Mouse (Mus musculus) frontal cortex, adult (tissue): ENCODE results near the gene Tgds.
"Not testable (repeated sequence)": the region's sequence is repeated elsewhere in the genome, so short reads cannot be mapped to it uniquely, and the experiment has no call there.

Experiments
- ATAC-seq: cut with Nextera tagmentation; 2 replicates; pipeline ENCODE4 v1.9.2; 2017; ENCODE audit warnings: mild to moderate bottlenecking, moderate library complexity, mixed read lengths; ENCODE audit not compliant: low TSS enrichment

Tgds gene

DNA sequence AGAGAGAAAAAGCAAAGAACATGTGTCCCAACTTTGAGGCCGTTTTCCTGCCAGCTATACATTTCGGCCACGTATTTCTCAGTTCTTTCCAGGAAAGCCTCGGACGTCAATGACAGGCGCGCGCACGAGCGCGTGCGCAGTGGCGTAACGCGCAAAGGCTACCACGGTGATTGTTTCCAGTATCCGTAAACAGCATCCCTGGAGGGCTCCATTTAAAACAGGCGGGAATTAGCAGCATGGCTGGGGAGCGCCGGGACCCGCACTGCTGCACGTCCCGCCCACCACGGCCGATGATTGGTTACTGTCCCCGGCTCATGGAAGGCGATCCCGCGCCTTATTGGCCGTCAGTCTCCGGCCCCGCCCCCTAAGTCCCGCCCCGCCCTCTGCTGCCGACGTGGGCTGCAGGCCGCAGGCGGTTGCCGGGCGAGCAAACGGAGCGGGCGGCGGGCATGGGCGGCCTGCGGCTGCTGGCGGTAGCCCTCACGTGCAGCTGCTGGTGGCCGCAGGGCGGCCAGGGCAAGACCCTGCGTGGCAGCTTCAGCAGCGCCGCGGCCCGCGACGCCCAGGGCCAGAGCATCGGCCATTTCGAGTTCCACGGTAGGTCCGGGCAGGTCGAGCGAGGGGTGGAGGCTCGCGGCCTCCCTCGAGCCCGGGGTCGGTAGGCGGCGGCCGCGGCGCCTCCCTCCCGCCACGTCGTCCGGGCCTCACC is 4.3 kb upstream of the Tgds start, which contains the start of gene Gpr180:
Gene Gpr180, plus strand, starts transcription at position 415 of the 709 bp plus-strand sequence.
- ATAC-seq = peak; percentile 89

DNA sequence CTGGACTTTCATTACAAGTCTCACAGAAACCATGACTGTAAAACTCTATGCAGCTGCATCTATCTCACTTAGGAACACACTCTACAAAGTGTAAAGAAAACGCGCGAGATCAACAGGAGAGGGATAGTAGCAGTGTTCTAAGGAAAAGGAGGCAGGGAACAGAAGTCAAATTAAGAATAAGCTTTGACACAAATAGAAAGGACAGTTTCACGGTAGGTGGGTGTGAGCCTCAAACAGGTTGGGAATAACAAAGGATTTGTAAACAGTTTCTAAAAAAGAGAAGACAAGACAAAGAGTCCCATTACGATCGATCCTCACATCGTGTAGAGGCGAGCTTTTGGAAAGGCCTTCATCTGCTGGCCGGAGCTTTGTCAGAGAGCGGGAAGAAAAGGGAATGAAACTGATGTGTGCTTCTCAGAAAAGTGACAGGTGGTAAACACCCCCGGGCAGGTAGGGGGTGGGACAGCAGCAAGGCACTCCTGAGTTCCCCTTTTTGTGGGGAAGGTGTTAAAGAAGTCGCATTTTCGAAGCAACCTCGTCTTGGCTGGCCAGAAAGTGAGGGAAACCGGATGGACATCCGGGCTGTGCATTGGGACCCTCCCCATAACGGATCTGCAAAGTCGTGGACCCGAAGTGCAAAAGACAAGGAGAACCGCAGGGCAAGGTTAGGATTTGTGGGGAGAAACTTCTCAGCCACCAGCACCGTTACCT is 469 bp downstream of the Tgds start:
- ATAC-seq = no peak

DNA sequence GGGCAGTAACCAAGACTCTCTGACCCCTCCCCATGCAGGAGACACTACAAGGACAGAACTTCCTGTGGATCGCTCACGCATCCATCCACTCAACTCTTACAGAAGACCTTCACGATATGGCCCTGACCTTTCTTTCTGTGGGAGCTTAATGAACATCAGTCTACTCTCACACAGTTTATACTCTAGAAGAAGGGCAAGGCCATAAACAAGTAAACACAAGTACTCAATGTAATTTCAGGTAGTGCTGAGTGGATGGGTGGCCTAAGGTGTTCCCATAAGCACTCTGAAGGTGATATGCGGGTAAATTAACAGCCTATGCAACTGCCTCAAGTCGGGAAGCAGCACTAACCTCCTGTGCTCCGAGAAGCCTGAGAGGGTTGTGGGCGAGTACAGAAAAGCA is 1.1 kb downstream of the Tgds start:
- no peak for ATAC-seq

DNA sequence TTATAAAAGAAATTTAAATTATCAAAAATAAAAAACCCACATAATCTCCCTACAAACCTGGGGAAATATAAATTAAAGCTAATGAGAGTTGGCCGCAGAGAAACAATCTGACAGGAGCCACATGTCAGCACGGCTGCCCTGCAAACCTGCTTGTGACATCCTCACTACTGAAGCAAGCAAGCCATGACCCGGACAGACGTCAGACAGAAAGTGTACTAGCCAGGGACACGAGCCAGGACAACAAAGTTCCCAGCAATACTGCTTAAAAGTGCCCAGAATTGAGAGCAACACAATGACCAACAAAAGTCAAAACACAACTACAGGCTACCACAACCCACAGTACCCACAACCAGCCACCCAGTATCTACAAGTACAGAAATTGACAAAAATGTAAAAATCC is 6.3 kb downstream of the Tgds start:
- ATAC-seq = no peak

DNA sequence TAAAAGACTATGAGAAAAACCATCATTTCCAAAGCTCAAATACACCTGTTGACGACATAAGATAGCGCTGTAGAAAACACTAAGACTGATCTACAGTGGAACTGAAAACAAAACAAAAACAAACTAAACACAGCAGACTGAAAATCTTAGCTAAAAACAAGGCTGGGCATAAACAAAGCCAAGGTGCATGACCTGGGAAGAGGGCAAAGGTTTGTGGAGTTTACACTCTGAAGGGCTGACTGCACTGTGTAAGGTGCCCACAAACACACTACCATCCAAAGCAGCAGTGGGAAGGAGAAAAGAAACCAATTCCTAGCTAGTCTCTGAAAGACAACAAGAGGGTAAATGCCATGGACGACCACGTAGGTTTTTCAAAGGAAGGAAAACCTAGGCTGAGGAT is 7.8 kb downstream of the Tgds start:
- no peak for ATAC-seq

DNA sequence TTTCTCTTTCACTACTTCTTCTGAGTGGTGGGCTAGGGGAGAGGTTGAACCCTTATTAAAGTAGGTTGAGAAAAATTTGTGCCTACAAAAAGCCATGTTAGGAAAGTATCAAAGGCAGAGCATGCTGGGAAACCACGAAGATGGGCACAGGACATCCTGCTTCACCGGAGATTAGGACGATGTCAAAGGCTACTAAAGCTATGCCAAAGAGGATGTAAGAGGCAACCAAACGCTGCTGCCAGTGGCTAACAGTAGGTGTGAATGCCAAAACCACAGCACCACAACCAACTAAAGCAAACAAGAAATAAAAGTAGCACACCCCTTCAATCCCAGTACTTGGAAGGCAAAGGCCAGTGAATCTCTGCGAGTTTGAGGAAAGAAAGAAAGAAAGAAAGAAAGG is 8.4 kb downstream of the Tgds start:
- ATAC-seq = no peak

DNA sequence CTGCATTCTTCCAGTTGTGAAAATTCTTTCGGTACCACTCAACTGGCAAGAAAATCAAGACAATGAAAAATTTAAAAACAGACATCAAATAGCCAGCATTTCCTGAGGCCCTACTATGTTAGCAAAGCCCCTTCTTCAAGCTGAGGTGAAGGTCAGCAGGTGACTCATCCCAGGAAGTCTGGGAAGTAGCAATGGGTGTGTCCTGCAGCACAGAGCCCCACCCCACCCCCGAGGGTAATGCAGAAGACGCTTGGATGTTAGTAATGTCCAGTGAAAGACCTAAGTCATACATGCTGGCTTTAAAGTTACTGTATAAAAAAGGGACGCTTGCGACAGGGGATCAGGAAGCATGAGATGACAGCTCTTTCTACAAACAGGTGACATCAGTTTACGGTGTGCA is 19.4 kb downstream of the Tgds start:
- no peak for ATAC-seq

DNA sequence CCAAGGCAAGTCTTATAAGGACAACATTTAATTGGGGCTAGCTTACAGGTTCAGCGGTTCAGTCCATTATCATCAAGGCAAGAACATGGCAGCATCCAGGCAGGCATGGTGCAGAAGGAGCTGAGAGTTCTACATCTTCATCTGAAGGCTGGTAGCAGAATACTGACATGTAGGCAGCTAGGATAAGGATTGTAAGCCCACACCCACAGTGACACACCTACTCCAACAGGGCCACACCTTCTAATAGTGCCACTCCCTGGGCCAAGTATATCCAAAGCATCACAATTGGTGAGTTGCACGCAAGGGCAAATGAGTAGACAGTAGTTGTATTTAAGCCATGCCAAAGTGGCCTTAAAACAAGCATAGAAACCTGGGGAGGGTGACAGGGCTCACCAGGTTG is 25.1 kb downstream of the Tgds start:
- not testable (repeated sequence) for ATAC-seq

DNA sequence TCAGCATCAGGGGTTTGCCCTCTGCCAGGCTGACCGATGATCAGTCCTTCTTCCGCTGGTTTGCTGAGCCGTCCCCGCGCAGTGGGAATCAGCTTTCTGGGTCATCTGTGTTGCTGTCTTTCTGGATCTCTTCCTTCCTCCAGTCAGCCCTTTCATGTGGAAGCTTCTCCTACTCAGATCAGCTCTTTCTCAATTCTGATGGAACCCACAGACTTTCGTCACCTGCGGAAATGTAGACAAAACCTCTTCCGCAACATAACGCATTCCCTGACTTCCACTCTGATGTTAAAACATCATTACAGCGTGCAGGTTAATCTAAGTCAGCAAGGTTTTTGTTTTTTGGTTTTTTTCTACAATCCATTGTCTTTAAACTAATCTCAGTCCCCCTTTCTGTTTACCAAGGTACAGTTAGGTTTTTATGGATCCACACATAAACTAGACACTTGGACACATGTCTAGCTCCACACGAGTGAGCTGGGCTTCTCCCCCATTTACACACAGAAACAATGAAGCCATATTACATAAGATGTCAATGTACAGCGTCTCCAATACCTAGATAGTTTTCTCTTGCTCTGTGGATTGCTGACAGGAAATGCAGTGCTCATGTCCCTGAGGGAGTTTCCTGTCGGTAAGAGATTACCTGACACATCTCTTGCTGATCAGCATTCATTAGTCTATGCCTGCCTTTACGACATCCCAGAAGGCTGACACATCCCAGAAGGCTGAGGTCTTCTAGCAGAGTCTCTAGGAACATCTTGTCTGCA is 31.1 kb downstream of the Tgds start:
- no peak for ATAC-seq

DNA sequence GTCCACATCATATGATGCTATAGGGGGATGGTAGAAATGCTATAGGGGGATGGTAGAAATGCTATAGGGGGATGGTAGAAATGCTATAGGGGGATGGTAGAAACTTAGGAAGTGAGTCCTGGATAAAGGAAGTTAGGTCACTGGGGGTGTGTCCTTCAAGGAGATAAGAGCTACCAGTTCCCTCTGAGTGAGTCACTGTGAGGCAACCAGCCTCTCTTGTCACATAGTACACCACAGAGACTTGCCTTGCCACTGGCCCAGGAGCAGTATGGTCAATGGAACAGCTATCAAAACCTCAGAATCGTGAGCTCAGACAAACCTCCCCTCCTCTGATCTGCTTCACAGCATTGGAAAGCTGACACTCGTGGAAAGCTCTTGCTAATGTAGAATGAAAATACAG is 34.3 kb downstream of the Tgds start:
- no peak for ATAC-seq

DNA sequence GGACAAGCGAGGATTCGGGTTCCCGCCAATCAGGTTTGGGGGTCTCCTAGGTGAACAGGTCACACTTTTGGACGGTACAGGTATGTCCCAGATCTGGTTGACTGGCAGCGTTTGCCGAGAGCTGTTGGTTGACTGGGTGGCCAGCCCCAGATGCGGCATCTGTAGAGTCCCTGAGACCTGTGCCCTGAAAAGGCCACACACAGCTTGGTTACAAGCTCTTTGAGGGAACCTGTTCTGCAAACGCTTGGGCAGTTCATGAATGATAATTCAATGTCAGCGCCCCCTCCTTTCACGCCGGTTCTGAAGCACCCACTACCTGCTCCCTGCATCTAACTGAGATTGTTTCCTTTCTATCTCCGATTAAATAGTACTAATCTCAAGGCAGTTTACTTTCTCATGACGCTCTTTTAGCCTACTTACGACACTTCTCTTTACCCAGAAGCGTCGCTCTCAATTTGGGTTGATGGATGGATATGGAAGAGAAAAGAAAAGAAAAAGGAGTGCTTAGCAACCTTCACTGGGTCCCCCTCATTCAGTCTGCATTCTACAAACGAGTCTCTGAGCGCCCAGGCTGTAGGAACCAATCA is 42.7 kb downstream of the Tgds start:
- peak; percentile 61 for ATAC-seq

DNA sequence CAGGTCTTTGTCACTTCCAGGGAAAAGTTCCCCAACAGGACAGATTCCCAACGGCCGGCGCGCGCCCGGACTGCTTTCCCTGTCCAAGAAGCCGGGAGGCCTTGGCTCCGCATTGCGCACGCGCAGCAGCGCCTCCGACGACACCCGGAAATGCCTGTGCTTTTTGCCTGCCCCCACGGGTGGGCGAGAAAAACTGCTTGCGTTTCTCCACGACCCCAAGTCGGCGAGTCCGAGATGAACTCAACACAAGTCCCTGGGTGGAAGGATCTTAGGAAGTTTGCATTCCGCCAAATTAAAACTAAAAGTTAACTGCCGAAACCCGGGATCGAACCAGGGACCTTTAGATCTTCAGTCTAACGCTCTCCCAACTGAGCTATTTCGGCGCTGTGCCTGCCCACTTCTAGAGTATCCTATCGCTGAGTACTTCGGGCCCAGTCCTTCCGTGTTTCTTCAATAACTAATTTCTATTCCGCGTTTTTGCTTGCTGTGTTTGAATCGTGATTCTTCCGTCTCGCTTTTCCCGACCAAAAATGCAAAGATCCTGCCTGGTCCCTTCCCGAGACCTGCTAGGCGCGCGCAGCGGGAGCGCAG is 43.2 kb downstream of the Tgds start:
- peak; percentile 79 for ATAC-seq

DNA sequence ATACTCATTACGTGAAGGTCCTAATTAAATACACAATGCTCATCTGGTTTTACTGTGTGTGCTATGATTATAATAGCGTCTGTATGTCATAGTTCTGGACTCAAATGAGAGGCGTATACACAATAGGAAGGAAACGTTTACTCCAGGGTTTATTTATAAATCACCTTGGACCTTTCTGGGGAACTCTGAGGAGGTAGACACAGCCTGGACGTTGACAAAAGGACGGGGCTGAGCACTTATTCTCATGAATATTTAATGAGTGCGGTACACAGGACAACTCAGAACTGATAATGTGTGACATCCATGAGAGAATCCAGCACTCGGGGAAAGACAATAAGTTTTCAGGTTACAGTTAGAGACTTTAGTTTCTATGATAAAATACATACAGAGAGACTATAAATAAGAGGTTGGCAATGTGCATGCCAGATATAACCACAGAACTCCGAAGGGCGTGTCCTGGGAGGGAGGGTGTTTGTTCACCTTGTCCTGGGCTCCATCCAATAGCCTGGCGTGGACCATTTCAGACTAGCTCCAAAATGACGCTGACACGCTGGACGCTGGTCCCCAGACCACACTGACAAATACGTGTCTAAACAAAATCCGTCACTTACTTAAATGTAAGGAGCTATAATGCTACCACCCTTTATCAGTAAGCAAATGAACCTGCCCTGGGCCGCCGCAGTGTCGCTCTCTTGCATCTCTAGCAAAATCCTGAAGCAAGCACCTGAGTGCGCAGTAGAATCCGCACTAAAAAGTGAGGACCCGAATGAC is 43.9 kb downstream of the Tgds start:
- ATAC-seq = peak; percentile 36

DNA sequence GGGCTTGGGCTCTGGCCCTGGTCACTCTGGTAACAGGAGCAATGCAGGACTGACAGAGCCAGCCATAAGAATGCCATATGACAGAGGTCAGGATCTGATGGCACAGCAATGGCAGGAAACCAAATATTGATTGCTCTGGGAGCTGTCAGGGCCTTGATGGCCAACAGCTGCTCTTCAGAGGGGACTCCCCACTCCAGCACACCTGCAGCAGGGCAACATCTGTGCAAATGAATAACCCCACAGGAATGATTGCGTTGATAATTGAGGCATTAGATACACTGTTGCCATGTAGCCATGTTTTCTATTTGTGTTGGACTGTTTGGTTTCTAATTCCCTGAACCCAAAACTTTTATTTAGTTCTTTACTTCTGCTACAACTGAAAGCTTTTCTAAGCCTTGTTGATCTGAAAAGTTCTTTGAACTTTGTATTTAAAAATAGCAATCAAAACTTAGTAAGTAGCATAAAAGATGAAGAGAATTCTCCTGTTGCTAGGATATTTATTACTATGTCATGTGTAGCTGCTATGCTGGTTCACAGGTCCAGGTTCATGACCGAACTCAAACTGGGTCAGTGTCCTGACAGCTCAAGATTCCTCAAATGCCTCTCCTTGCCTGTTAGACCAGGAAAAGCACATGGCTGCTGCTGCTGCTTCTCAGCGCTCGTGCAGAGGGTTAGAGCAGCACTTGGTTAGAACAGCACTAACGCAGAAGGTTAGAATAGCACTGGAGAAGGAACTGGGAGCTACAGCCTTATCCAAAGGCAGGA is 46.1 kb downstream of the Tgds start:
- ATAC-seq = no peak

DNA sequence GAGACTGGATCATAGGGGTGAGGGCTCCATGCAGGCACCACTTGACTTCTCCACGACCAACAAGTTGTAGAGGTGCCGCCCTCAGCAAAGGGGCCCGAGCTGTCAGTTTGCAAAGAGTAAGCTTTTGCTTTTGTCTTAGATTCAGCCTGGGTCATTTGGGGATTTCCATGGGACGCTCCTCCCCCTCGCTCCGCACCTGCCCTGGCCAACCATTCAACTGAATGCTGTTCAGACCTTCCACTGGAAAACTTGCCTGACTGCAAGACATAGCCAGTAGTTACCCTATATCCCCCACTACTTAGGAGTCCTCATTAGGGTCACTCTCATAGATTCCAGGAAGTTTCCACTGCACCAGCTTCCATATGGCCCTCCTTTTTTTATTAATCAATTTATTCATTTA is 48.7 kb downstream of the Tgds start:
- ATAC-seq = no peak

DNA sequence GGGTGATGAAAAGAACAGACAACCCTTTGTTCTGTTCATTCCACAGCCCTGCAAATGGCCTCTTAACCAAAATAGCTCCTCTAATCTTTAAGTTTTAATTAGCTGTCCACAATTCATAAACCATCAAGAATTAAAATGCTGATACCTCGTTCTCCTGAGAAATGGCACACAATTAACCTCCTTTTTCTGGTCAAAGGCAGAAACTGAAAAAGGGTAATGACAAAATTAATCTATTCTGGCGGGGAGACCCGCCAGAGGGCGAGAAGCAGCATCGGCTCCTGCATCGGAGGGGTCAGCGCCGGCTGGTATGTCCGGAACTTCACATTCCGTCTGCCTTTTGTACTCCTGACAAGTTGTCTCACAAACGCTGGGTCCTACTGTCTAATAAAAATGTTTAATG is 51.9 kb downstream of the Tgds start:
- ATAC-seq = no peak

DNA sequence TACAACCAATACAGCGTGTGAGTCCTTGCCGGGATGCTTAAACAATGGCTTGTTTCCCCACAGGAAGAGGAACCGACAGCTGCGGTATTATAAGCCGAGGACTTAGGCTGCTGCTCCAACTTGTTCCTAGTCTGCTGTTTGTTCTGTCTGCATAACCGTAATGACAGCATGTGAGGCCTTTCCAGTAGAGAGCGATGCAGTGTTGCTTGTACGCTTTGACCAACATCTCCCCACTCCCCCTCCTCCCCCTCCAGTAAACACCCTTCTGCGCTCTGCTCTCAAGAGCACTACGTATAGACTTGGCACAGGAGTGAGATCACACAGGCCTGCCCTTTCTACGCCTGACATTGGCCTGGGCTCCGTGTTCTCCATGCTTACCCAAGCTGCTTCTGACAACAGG is 62.5 kb downstream of the Tgds start:
- no peak for ATAC-seq

DNA sequence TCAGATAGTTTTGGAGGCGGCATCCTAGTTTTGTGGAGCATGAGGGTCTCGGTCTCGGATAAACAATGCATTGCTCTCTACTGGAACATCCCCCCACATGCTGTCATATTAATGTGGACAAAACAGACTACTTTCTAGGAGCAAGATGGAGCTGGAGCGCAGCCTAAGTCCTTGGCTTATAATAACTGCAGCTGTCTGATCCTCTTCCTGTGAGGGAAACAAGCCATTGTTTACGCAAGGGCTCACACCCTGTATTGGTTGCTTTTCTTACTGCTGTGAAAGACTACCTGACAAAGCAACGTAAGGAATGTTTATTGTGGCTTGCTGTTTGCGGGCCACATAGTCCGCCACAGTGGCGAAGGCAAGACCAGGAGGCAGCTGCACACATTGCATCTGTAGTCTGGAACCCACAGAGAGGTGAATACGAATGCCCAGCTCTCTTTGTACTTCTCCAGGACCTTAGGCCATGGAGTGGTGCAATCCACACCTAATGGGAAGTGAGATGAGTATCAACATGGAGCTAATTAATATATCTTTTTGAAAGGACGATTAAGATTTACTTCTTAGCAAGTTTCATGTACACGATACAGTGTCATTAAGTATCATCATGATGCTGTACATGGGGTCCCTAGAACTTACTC is 63.0 kb downstream of the Tgds start:
- no peak for ATAC-seq
